Mouse (Mus musculus) gonadal fat pad, adult 2 months (tissue): ENCODE data around the gene Hoxd13. TPM values are rescaled to one million over a fixed set of nuclear protein-coding genes. Genes with fewer than 3 reads are reported as not detected.

ENCODE experiments used
- DNase-seq: peaks from one replicate; pipeline ENCODE4 v3.0.0-alpha.2; 2012; ENCODE audit warnings: low read depth
- polyA plus RNA-seq: library from polyadenylated mRNA; depleted of rRNA; stranded (reverse); fragments of >200 nt; gene quantifications from 2 replicates; pipeline ENCODE4 v1.2.3, GENCODE M21; 2012

The Hoxd13 gene
- polyA plus RNA-seq, 1 experiment: 0.34 TPM

- no peak for DNase-seq
Observed at GRCm38 (mm10) chr2:74694066-74694465, 26.0 kb downstream of the Hoxd13 start.

GRCm38 (mm10) chr2:74695383-74695782, 27.3 kb downstream of the Hoxd13 start:
- DNase-seq: no peak

- DNase-seq: no peak
Observed at GRCm38 (mm10) chr2:74695813-74696430, 27.8 kb downstream of the Hoxd13 start.

- no peak for DNase-seq
Observed at GRCm38 (mm10) chr2:74696442-74697335, 28.6 kb downstream of the Hoxd13 start.

- DNase-seq: no peak
Observed at GRCm38 (mm10) chr2:74697567-74698121, 29.5 kb downstream of the Hoxd13 start, which contains the start of gene Hoxd9. Gene Hoxd9 (plus strand): TSS chr2:74697727.

- no peak for DNase-seq
Observed at GRCm38 (mm10) chr2:74698201-74699052, 30.3 kb downstream of the Hoxd13 start.

- DNase-seq: no peak
Observed at GRCm38 (mm10) chr2:74699053-74699430, 30.9 kb downstream of the Hoxd13 start.

GRCm38 (mm10) chr2:74699664-74700545, 31.8 kb downstream of the Hoxd13 start:
- no peak for DNase-seq

- no peak for DNase-seq
Observed at GRCm38 (mm10) chr2:74700546-74701112, 32.5 kb downstream of the Hoxd13 start.

- no peak for DNase-seq
Observed at GRCm38 (mm10) chr2:74701949-74702819, 34.1 kb downstream of the Hoxd13 start.

GRCm38 (mm10) chr2:74702820-74703219, 34.7 kb downstream of the Hoxd13 start:
- no peak for DNase-seq

GRCm38 (mm10) chr2:74703317-74703716, 35.2 kb downstream of the Hoxd13 start:
- DNase-seq: no peak

GRCm38 (mm10) chr2:74703720-74704392, 35.7 kb downstream of the Hoxd13 start:
- no peak for DNase-seq

- no peak for DNase-seq
Observed at GRCm38 (mm10) chr2:74704393-74704998, 36.4 kb downstream of the Hoxd13 start, which contains the start of gene Hoxd8. Gene Hoxd8 (plus strand): TSS chr2:74704615.

GRCm38 (mm10) chr2:74704999-74705466, 36.9 kb downstream of the Hoxd13 start:
- DNase-seq: no peak

GRCm38 (mm10) chr2:74705467-74706089, 37.5 kb downstream of the Hoxd13 start:
- DNase-seq: no peak

GRCm38 (mm10) chr2:74706393-74706960, 38.4 kb downstream of the Hoxd13 start:
- DNase-seq: no peak
